Mouse (Mus musculus): ENCODE measurements around the gene Nom1.

The Nom1 gene

DNA sequence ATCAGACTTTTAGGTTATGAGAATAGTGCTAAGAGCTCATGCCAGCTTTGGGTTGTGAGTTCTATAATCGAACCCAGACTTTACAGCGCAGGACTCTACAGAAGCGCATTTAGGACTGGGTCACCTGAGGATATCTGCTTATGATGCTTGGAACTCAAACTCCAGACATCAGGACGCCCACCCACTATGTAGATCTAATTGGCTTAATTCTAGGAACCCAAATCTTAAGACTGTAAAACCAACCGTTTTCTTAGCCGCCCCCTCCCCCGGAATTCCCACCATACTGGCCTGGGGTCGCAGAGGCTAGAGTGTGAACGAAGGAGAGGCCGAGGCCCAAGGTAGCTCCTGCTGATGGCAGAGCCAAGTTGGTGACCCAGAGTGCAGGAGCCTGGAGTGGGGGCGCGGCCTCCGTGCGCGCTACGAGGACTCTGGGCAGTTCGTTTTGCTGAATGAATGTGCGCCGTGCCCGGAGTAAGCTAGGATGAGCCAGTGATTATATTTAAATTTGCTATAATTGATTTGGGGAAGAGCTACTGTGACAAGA lies 36.5 kb downstream of the Nom1 start:
- DNase-seq (ENCODE audit: low read depth, low spot score) = no peak

- no peak for DNase-seq (ENCODE audit: low read depth, low spot score)
Observed at GRCm38 (mm10) chr5:29471396-29471795, 36.9 kb downstream of the Nom1 start.

DNA sequence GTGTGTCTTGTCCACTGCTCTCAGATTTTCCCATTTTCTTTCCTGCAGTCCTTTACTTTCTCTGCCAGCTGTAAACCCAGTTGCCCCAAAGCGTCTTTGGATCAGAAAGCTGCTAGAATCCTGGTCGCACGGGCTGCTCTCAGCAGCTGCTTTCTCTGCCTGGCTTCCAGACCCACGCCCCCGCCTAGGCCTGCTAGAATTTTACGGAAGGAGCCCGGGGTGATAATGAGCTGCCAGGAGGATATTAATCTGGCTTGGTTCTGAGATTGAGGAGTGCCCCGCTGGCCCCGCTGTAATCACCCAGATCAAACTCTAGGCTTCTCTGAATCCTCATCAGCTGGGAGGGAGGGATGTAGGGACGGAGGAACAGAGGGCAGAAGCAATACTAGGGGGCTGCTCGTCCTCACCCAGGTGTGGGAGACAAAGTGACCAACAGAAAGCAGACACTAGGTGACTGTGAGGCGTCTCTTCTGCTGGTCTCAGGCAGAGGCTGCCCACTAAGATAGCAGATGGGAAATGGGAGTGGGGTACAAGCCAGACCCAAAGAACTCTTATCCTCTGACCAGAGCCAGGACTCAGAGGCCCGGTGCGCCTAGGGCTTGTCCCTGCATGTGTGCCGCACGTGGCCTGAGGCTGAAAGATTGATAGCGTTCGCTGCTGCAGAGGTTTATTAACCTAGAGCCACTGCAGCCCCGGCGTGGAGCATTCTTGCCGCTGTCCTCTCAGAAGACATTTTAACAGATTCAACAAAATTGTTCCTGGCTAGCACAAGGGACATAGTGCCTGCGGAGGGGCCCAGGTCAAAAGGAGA lies 37.6 kb downstream of the Nom1 start:
- no peak for DNase-seq (ENCODE audit: low read depth, low spot score)

DNA sequence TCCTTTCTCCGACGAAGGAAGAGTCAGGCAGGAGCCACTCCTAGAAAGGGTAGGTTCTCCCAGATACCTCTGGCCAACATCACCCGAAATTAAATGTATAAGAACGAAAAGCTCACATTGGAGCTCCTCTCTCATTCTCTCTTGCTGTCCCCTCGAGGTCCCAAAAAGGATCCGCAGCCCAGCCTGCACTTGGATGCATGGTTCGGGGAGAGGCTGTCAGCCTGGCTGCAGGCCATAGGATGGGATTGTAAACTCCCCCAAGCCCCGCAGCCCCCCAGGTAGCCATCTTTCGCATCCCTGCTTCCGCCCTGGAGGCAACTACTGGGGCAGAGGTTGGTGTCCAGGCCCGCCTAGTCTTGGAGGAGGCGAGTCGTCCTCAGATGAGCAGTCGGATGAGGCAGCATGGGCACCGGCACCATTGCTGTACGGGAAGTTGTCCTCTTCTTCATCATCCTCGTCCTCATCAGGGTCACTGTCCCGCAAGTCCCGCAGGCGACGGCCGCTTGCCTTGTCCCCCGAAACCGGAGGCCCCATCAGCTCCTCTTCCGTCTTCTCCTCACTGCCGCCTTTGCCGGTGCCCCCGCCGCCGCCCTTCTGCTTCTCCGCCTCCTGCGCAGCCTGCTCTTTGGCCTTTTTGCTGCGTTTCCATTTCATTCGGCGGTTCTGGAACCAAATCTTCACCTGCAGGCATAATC lies 39.2 kb downstream of the Nom1 start:
- no peak for DNase-seq (ENCODE audit: low read depth, low spot score)

GRCm38 (mm10) chr5:29474246-29474960 lies 39.9 kb downstream of the Nom1 start:
- no peak for DNase-seq (ENCODE audit: low read depth, low spot score)

GRCm38 (mm10) chr5:29475041-29475440 lies 40.6 kb downstream of the Nom1 start:
- DNase-seq (ENCODE audit: low read depth, low spot score) = no peak

DNA sequence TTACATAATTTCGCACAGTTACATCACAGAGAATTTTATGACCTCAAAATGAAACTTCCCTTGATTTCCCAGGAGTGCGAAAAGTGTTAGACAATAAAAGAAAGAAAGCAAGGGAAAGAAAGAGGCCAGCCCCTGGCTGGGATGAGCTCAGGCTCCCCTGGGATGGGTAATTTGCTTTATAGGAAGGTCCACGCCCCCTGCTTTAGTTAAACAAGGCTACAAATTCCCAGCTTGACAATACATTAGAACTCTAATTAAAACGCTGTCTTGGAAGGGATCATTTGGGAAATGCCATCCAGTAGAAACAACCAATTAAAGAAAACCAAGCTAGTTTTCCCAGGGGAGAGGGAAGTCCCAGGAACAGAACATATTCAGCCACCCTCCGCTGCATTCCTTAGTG lies 41.1 kb downstream of the Nom1 start:
- DNase-seq (ENCODE audit: low read depth, low spot score) = no peak

GRCm38 (mm10) chr5:29476021-29476420 lies 41.6 kb downstream of the Nom1 start:
- DNase-seq (ENCODE audit: low read depth, low spot score) = no peak

GRCm38 (mm10) chr5:29477474-29478207 lies 43.2 kb downstream of the Nom1 start:
- DNase-seq (ENCODE audit: low read depth, low spot score) = no peak

DNA sequence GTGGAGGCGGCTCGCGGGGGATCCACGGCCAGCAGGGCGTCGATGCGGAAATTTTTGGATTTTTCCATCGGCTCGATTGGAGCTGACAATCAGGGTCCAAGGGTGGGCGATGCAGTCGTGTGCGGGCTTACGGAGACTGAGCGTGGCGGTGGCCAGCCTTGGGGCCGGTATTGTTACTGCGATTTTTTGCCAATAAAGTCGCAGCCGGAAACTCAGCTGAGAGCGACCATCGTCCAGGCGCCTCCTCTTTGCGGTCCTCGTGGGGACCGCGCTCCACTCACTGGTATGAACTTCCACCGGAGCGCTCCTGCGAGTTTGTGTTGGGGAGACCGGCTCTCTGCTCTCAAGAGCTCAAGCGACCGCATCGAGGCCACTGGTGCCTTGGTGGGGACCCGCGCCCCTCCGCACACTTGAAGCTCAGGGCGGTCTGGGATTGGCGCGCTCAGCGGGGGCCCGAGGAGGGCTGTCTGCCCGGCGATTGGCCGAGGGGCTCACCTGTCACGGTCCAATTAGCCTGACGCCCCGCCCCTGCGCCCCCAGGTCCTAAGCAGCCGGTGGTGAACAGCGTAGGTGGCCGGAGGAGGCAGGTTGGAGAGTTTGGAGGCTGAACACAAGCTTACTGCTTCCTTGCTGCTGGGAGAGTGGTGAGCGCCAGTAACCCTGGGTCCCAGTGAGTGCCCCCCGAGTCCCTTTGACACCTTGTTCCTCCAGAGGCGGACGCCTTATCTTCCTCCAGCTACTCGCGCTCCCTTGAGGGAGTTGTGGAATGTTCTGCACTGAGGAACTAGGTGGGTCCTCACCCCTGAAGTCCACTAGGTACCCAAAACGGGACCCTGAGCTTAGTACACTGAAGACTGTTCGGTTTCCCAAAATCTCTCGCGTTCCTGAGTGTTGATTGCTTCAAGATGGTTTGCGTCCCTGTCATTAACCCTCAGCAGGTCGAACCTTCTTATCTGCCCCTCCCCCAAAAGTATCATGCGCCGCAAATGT lies 44.0 kb downstream of the Nom1 start, which contains the start of gene Mnx1:
Mnx1 (minus strand) TSS at position 263 of the 990 bp plus-strand sequence.
- DNase-seq (ENCODE audit: low read depth, low spot score) = no peak

- no peak for DNase-seq (ENCODE audit: low read depth, low spot score)
Observed at GRCm38 (mm10) chr5:29479198-29479593, 44.7 kb downstream of the Nom1 start.

- no peak for DNase-seq (ENCODE audit: low read depth, low spot score)
Observed at GRCm38 (mm10) chr5:29483801-29484200, 49.3 kb downstream of the Nom1 start.

DNA sequence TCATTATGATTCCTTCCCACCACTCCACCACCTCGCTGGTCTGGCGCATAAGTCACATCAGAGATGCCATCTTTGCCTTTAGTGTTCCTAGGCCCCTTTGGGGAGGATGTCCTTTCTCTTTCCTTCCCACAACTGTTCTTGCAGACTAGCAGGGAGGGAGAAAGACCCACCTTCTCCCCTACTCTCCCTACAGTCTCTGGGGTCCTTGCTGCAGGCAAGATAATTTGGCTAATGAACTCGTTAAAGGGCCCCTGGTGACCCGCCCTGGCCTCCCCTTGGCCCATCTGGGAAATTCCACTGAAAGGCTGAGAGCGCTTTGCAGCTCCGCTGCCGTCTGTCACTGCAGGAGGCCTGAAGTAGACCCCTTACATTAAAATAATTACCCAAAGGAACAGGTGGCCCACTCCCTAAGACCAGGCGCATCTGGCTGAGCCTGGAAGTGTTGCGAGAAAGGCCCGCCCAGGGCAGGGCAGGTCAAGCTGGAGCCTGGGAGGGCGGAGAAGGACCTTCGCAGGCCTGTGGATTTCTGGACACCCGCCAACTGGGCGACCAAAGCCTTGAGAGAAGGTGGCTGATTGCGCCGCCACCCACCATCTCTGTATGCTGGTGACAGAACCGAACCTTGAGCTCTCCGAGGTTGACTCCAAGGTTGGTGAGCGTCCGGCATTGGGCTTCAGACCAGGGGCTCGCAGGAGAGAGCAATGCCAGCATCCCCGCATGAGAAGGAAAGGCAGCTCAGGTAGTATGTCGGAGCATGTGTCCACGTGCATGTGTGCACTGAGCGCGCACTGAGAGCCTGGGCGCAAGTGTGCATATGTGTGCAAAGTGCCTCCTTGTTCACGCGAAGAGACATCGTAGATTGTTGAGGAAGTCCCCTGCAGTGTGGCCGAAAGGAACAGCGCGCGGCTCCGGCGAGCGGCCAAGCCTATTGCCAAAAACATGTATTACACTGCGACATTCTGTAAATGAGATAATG lies 50.8 kb downstream of the Nom1 start:
- no peak for DNase-seq (ENCODE audit: low read depth, low spot score)

DNA sequence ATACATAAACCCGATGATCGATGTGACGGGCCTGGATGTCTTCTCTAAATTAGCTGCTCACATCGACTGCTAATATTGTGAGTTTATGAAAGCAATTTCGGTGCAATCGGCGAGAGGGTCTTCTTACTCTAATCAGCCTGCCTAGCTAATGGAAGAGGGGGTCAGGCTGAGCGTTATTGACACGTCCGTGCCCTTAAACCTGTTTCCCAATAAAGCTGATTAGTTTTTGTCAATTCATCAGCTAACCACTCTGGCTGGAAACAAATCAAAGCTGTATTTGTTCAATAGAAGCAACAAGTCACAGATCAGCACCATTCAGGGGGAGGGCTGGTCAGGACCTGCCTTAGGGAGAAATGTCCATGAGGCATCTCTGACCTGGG lies 51.5 kb downstream of the Nom1 start:
- DNase-seq (ENCODE audit: low read depth, low spot score) = no peak

GRCm38 (mm10) chr5:29487321-29487720 lies 52.9 kb downstream of the Nom1 start:
- DNase-seq (ENCODE audit: low read depth, low spot score) = no peak

DNA sequence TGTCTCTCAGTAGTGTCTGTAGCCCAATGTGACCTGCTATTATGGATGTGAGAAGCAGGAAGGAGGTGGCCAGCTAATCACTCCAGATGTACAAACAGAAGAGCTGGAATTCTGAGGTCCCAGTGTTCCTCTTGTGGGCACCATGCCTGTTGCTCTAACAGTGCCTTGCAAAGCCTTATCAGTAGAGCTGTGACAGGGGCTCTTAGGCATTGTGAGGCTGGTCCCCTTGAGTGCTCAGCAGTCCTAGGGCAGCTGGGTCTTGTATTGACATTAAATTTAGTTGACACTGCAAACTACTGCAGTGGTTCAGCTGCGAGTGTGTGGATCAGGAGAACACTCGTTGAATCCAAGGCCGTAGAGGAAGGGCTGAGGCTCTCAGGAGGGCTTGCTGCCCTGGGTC lies 72.5 kb downstream of the Nom1 start:
- no peak for DNase-seq (ENCODE audit: low read depth, low spot score)
